Mouse (Mus musculus) neural tube, embryonic 14.5 days (tissue): ENCODE measurements around the gene Hist1h2ao. TPM values are rescaled to one million over a fixed set of nuclear protein-coding genes. Genes with fewer than 3 reads are reported as not detected.
"Not testable (repeated sequence)": the region's sequence is repeated elsewhere in the genome, so short reads cannot be mapped to it uniquely, and the experiment has no call there.

Experiments
- ATAC-seq: fragments of 200-750 bp; cut with Nextera tagmentation; 2 replicates; pipeline ENCODE4 v1.8.0; 2017; ENCODE audit warnings: low read depth, mild to moderate bottlenecking, moderate TSS enrichment, moderate library complexity
- H3K27ac ChIP-seq: fragments of 300-500 bp; sonication (generic); 2 replicates; pipeline ENCODE4 v1.5.1; 2014; ENCODE audit warnings: low read depth, mild to moderate bottlenecking, control low read depth, low read length, moderate library complexity, mixed read lengths
- H3K27me3 ChIP-seq: fragments of 300-500 bp; sonication (generic); 2 replicates; pipeline ENCODE4 v1.6.1; 2014; ENCODE audit warnings: low read length; ENCODE audit not compliant: control insufficient read depth, insufficient read depth
- H3K36me3 ChIP-seq: fragments of 300-500 bp; sonication (generic); 2 replicates; pipeline ENCODE4 v1.6.1; 2014; ENCODE audit warnings: low read length, mixed read lengths; ENCODE audit not compliant: control insufficient read depth, insufficient read depth
- H3K4me1 ChIP-seq: fragments of 300-500 bp; sonication (generic); 2 replicates; pipeline ENCODE4 v1.6.1; 2014; ENCODE audit warnings: low read length; ENCODE audit not compliant: control insufficient read depth, insufficient read depth
- H3K4me2 ChIP-seq: fragments of 300-500 bp; sonication (generic); 2 replicates; pipeline ENCODE4 v1.6.1; 2014; ENCODE audit warnings: mild to moderate bottlenecking, low read depth, low read length, control low read depth
- H3K4me3 ChIP-seq: fragments of 300-500 bp; sonication (generic); 2 replicates; pipeline ENCODE4 v1.5.1; 2014; ENCODE audit warnings: low read depth, low read length, control low read depth, mixed read lengths
- H3K9ac ChIP-seq: fragments of 300-500 bp; sonication (generic); replicated peaks from 2 replicates; pipeline ENCODE4 v1.6.1; 2014; ENCODE audit warnings: low read depth, mild to moderate bottlenecking, control low read depth, low read length, mixed read lengths
- H3K9me3 ChIP-seq: fragments of 300-500 bp; sonication (generic); 2 replicates; pipeline ENCODE4 v1.6.1; 2016; ENCODE audit warnings: low read length; ENCODE audit not compliant: control insufficient read depth
- WGBS: fragments of 180-500 bp; shearing (Covaris S2); extraction: QIAGEN DNeasy Blood & Tissue Kit; methylation state at CpG from one replicate; pipeline ENCODE4 v1.1.7; 2014; 5-methylcytosine and 5-hydroxymethylcytosine counted together
- polyA plus RNA-seq: library from polyadenylated mRNA; unstranded; fragments of >200 nt; fragmentation: Nextera tagmentation; extraction: Ambion mirVana; gene quantifications from 2 replicates; pipeline ENCODE4 v1.2.1, GENCODE M21; 2014

The Hist1h2ao gene
- polyA plus RNA-seq, 1 experiment from 2014 or later, result not detected

DNA sequence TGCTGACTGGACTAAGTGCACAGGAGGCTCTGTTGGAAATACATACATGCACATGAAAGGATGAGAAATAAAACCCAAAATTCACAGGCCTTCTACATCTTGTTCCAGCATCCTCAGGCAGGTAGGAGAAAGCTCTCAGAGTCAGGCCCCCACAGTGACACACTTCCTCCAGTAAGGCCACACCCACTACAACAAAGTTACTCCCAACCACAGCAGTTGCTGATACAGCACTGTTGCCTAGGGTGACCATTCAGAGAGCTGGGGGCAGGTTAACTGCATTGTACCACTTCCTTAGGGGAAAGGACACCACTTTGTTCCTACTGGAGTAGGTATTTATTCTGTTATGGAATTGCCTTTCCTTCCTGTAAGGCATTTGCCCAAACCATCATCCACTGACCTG, 13.1 kb upstream of the Hist1h2ao start:
- H3K4me3 ChIP-seq, H3K27me3 ChIP-seq, H3K27ac ChIP-seq, H3K9ac ChIP-seq, H3K9me3 ChIP-seq, ATAC-seq, H3K4me1 ChIP-seq, H3K4me2 ChIP-seq, H3K36me3 ChIP-seq: not testable (repeated sequence)

DNA sequence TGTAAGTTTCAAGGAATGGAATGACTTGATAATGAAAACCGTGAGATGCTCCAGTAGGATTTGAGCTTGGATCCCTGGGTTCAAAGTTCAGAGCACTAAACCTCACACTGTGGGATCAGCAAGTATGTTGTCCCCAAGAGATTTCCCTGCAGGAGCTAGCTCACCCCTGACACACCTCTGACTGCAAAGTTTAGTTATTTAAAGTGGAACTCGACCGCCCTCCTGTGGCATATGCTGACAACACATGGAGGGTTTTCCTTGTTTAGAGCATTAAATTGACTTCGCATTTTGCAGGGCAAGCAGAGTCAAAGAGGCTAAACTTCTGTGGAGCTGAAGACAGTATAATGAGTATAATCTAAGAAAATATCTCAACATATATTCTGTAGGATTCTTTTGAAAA, 7.2 kb upstream of the Hist1h2ao start:
- not testable (repeated sequence) for H3K4me1 ChIP-seq, H3K27me3 ChIP-seq, H3K27ac ChIP-seq, H3K36me3 ChIP-seq, H3K4me2 ChIP-seq, H3K9ac ChIP-seq, H3K9me3 ChIP-seq, H3K4me3 ChIP-seq
- ATAC-seq, result peak; percentile 68; the same call in 1 of the 2 replicates
- no CpG with 5 or more reads among the region's 4 CpGs for WGBS

DNA sequence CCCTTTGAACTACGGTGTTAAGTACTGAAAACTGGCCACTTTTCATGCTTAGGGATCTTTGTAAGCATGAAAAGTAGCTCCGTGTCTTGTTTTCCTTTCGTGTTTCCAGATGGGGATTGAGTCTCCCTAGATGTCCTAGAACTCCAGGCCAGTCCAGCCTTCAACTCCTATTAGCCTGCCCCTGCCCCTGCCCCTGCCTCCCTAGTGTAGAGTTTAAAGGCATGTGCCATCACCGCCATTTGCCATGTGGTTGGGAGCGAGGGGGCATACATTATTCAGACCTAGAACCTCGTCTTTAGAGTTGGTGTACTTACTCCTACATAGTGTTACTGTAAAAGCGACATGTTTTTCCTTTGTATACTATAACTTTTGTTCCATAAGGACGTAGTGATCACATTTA, 809 bp downstream of the Hist1h2ao start:
- not testable (repeated sequence) for H3K4me2 ChIP-seq, H3K27me3 ChIP-seq, H3K4me3 ChIP-seq, H3K36me3 ChIP-seq, H3K4me1 ChIP-seq, H3K9ac ChIP-seq, H3K27ac ChIP-seq, H3K9me3 ChIP-seq
- WGBS, result no CpG with 5 or more reads among the region's 8 CpGs
- peak; percentile 22 for ATAC-seq

DNA sequence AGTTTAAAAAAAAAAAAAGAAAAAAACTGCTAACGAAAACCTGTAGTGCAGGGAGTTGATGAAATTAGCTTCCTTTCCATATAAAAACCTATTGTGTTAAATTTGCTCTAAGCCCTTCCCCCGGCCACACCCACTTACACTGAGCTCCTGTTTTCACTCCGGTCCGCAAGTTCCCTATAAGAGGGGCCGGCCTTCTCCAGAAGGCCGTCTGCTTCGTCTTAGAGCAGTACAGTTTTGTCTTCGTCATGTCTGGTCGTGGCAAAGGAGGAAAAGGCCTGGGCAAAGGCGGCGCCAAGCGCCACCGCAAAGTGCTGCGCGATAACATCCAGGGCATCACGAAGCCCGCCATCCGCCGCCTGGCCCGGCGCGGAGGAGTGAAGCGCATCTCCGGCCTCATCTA, 1.3 kb downstream of the Hist1h2ao start, which contains the start of gene Hist1h4m:
Gene Hist1h4m (plus strand): TSS at position 208 of the 400 bp plus-strand sequence.
- H3K36me3 ChIP-seq, H3K27ac ChIP-seq, H3K9ac ChIP-seq, H3K4me1 ChIP-seq, H3K4me3 ChIP-seq, H3K27me3 ChIP-seq, H3K9me3 ChIP-seq: not testable (repeated sequence)
- WGBS, result no CpG with 5 or more reads among the region's 24 CpGs
- peak within 1 kb of the TSS; percentile 27; the same call in 1 of the 2 replicates for H3K4me2 ChIP-seq
- peak; percentile 66 for ATAC-seq

DNA sequence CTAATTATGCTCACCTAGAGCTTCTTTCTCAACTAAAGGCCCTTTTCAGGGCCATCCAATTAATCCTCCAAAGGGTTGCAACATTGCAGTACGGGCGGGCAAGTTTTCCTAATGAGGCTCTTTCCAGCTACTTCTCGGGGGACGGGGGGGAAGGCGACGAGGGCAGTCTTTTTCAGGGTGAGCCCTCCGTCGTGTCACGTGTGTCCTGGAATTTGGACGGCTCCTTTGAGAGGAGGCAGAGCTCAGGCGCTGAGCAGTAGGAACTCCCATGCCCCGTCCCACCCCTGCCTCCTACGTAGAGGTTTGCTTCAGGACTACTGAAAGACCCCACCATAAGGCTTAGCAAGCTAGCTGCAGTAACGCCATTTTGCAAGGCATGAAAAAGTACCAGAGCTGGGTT, 1.8 kb downstream of the Hist1h2ao start:
- not testable (repeated sequence) for H3K27ac ChIP-seq, H3K4me3 ChIP-seq, H3K36me3 ChIP-seq, H3K9ac ChIP-seq, H3K4me1 ChIP-seq, H3K9me3 ChIP-seq, H3K27me3 ChIP-seq
- peak overlapping the region; percentile 27; the same call in 1 of the 2 replicates for H3K4me2 ChIP-seq
- peak; percentile 29; the same call in 1 of the 2 replicates for ATAC-seq
- 0% methylated on average over 11 of the region's 14 CpGs for WGBS

DNA sequence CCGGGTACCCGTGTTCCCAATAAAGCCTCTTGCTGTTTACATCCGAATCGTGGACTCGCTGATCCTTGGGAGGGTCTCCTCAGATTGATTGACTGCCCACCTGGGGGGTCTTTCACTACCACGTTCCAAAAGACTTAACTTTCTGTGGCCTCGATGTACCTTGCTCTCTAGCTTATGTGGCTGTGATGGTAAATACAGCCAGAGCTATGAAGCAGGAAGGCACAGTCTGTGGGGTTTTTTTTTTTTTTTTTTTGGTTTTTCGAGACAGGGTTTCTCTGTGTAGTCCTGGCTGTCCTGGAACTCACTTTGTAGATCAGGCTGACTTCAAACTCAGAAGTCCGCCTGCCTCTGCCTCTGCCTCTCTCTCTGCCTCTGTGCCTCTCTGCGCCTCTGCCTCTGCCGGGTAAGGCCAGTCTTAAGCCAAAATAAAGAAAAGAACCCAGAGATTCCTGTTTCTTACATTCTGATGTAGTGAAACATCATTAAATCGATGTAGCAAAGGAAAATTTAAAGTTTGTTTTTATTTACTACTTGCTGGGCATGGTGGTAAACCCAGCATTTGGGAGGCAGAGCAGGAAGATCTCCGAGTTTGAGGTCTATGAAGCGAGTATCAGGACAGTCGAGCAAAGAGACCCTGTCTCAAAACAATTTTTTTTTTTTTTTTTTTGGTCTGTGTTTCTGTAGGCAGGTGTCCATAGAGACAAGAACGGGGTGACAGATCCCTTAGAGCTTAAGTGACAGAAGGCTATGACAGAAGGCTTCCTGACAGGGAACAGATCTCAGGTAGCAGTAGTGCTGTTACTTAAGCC, 10.0 kb downstream of the Hist1h2ao start:
- not testable (repeated sequence) for H3K27ac ChIP-seq, H3K9me3 ChIP-seq, H3K4me3 ChIP-seq, ATAC-seq, H3K4me1 ChIP-seq, H3K4me2 ChIP-seq, H3K27me3 ChIP-seq, H3K36me3 ChIP-seq, H3K9ac ChIP-seq
- WGBS, result 67% methylated on average over 6 of the region's 16 CpGs

DNA sequence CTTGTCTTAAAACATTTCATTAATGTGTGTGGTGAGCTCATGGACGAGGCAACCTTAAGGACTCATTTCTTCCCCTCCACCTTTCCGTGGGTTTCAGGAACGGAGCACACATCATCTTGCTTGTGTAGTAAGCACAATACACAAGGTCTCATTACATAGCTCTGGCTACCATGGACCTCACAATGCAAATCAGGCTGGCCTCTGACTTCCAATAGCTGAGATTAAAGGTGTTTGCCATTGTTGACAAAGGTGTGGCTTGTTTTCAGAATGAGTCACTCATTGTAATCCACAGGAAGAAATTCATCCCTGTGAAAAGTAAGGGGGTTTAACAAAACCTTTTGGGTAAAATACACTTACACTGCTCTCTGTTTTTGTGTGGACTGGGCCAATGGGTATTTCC, 18.2 kb downstream of the Hist1h2ao start:
- Histone ChIP-seq H3K4me1 (no peaks in the 10 kb centered on the region), H3K4me2 (no peak overlapping the region), H3K4me3 (no peak overlapping the region), H3K27me3 (no peaks in the 10 kb centered on the region), H3K36me3 (no peaks in the 10 kb centered on the region), H3K27ac (no peak overlapping the region), H3K9ac (no peak overlapping the region), H3K9me3 (no peaks in the 10 kb centered on the region)
- 89% methylated on average over 3 of the region's 3 CpGs for WGBS
- no peak for ATAC-seq

DNA sequence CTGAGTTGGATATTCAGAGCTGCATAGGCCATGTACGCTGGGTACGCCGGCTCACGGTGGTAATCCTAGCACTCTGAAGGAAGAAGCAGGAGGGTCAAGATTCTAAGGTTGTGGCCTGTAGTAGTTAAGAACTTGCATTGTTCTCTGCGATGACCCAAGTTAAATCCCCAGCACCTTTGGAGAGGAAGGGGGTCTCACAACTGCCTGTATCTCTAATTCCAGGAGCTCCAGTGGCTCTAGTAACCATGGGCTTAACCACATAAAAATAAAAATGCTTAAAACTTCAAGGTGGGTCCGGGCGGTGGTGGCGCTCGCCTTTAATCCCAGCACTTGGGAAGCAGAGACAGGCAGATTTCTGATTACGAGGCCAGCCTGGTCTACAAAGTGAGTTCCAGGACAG, 20.1 kb downstream of the Hist1h2ao start:
- Histone ChIP-seq H3K27ac (no peak overlapping the region), H3K9me3 (no peaks in the 10 kb centered on the region), H3K4me1 (no peaks in the 10 kb centered on the region), H3K36me3 (no peaks in the 10 kb centered on the region), H3K27me3 (no peaks in the 10 kb centered on the region), H3K4me2 (no peak overlapping the region), H3K9ac (no peak overlapping the region), H3K4me3 (no peak overlapping the region)
- WGBS, result 91% methylated on average over 10 of the region's 10 CpGs
- ATAC-seq, result no peak

DNA sequence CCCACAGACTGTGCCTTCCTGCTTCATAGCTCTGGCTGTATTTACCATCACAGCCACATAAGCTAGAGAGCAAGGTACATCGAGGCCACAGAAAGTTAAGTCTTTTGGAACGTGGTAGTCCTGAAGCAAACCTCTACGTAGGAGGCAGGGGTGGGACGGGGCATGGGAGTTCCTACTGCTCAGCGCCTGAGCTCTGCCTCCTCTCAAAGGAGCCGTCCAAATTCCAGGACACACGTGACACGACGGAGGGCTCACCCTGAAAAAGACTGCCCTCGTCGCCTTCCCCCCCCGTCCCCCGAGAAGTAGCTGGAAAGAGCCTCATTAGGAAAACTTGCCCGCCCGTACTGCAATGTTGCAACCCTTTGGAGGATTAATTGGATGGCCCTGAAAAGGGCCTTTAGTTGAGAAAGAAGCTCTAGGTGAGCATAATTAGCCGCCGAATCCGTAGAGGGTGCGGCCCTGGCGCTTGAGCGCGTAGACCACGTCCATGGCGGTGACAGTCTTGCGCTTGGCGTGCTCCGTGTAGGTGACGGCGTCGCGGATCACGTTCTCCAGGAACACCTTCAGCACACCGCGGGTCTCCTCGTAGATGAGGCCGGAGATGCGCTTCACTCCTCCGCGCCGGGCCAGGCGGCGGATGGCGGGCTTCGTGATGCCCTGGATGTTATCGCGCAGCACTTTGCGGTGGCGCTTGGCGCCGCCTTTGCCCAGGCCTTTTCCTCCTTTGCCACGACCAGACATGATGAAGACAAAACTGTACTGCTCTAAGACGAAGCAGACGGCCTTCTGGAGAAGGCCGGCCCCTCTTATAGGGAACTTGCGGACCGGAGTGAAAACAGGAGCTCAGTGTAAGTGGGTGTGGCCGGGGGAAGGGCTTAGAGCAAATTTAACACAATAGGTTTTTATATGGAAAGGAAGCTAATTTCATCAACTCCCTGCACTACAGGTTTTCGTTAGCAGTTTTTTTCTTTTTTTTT, 21.4 kb downstream of the Hist1h2ao start, which contains the start of gene Hist1h4n:
Gene Hist1h4n (minus strand): TSS at position 779 of the 977 bp plus-strand sequence.
- 0% methylated on average over 20 of the region's 58 CpGs for WGBS
- H3K9me3 ChIP-seq, H3K9ac ChIP-seq, H3K27me3 ChIP-seq, H3K27ac ChIP-seq, H3K36me3 ChIP-seq, H3K4me3 ChIP-seq, H3K4me1 ChIP-seq: not testable (repeated sequence)
- H3K4me2 ChIP-seq, result 0 out of 2 replicates have a peak within 1 kb of the TSS, but pooled peaks have one; percentile 26
- ATAC-seq, result peak; percentile 85
